Mouse (Mus musculus): ENCODE measurements around the gene Pik3ca.

Gene Pik3ca

DNA sequence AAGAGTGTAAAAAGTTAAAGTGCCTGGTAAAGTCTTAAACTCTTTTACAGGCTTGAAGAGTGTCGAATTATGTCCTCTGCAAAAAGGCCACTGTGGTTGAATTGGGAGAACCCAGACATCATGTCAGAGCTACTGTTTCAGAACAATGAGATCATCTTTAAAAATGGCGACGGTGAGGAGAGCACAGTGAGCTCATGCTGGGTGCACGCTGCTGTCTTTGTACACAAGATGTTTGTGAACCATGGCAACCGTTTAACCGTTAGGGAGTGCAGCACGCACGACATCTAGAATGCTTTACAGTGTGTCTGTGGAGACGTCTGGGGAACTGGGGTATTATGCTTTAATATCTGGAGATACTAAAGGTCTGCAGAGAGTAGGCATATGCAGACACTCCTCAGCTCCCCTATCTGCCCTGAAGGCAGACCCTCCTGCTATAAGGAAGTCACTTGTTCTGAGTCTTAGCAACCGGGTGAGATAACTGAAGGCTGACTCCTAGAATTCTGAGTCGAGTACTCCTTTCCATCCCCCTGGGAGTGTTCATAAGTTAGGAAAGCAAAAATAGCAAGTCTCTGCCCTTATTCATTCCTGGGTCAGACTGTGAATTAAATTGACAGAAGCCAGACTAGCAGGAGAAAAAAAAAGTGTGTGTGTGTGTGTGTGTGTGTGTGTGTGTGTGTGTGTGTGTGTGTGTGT lies 57.0 kb downstream of the Pik3ca start:
- DNase-seq (ENCODE audit: low spot score) = no peak

DNA sequence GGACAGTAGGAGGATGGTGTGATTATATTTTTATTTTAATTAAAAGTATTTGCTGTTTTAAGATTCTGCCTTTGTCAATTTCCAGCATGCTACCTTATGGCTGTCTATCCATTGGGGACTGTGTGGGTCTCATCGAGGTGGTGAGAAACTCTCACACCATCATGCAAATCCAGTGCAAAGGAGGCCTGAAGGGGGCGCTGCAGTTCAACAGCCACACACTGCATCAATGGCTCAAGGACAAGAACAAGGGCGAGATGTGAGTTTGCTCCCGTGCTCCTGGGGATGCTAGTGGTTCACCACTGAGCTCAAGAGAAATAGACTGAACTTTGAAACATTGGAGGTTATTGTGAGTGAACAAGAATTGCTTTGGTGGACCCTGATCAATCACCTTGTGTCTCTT lies 62.3 kb downstream of the Pik3ca start:
- peak; percentile 30 for DNase-seq (ENCODE audit: low spot score)

DNA sequence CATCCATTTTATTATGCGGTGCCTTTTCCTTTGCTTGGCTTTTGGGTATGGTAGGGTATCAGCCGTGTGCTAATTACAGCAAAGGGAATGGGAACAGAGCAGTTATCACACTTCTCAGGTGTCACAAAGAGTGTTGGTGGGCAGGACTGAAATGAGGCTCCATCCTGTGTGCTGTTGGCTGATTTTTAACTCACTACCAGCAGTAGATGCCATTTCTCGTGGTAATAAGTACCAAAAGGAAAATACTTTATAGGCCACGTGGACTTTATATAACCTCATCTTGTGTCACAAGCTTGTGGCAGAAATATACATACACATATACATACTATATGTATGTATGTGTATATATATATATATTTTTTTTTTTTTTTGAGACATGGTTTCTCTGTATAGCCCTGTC lies 69.8 kb downstream of the Pik3ca start:
- no peak for DNase-seq (ENCODE audit: low spot score)

DNA sequence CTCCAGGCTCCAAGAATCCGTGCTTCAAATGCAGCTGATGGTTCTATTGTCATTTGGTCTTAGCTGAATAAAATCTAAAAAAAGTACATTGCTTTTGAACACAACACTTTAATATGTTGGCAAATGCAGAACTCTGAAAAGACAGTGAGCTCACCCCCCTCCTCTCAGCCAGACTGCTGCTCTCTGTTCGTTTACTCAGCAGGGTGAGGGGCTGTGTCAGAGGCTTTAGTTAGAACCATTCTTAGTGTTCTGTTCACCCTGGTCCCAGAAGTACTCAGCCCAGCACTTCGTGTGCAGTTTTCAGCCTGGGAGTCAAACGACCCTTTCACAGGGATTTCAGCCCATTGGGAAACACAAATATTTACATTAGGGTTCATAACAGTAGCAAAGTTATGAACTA lies 70.9 kb downstream of the Pik3ca start:
- no peak for DNase-seq (ENCODE audit: low spot score)

DNA sequence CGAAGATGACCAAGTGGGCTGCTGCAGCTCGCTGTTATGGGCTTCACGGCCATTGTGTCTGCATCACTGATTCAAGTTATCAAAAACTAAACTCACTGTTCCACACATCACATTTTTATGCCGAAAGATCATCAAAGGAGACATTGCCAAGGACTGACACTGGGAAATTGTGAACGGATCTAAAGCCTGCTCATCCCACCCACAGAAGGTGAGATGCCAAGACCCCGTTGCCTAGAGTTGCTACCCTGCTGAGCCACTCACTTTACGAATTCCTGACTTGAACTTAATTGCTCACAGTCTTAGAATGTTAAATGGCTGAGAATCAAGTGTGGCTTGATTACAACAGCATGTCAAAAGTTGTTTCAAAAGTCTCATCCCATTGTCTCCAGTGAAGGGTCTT lies 73.0 kb downstream of the Pik3ca start:
- no peak for DNase-seq (ENCODE audit: low spot score)

DNA sequence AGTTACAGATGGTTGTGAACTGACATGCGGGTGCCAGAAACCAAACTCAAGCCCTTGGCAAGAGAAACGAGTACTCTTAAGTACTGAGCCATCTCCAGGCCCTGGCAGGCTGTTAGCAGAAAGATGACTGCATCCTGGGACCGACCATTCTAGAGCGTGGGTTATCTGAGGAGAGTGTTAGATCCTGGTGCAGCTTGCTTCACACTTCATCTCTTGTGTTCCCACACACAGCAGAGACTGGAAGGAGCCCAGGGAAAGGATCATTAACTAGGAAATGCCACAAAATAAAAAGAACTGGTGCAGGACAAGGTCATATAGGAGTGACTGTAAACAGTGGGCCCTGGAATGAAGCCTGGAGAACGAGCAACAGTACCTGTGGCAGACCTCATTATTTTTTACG lies 73.6 kb downstream of the Pik3ca start:
- no peak for DNase-seq (ENCODE audit: low spot score)

DNA sequence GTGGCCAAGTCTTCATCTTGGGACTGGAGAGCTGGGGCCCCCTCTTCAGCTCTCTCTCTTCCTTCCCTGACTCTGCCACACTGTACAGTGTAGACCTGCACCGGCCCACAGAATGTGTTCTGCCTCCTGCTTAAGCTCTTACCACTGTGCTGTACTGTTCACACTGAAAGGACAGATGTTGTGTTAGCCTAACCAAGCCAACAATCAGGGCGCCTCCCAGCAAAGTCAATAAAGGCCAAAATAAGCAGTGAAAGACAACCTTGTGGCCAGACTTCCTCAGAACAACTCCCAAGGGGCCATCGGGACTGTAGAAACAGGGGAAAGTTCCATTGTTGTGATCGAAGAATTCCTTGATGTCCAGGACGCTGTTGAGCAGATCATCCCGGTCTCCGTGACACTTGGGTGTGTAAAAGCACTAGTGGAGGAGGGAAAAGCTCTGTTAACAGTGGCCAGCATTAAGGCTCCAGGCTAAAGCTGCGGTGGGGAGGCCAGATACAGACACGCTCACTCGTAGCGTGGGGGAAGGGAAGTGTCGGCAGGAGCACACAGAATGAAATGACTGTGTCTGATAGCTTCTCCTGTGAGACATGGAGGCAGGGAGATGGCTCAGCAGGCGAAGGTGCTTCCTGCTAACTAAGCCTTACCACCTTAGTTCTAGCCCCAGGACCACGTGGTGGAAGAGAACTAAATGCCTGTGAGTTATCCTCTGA lies 74.9 kb downstream of the Pik3ca start:
- DNase-seq (ENCODE audit: low spot score) = no peak

DNA sequence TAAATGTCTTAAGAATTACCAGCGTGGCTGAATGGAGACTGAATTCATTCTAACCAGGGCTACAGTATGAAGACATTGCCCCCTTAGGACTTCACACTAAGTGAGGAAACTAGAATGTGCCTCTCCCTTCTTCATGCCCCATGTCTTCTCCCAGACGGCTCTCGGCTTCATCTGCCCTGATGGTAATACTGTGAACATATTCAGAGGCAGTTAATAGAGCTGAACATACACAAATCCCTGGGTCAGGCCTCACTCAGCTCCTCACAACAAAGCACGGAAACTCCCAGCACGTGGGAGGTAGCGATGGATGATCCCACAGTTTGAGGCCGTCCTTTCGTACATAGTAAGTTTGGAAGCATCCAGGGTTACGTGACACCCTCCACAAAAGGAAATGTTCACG lies 75.7 kb downstream of the Pik3ca start:
- no peak for DNase-seq (ENCODE audit: low spot score)

DNA sequence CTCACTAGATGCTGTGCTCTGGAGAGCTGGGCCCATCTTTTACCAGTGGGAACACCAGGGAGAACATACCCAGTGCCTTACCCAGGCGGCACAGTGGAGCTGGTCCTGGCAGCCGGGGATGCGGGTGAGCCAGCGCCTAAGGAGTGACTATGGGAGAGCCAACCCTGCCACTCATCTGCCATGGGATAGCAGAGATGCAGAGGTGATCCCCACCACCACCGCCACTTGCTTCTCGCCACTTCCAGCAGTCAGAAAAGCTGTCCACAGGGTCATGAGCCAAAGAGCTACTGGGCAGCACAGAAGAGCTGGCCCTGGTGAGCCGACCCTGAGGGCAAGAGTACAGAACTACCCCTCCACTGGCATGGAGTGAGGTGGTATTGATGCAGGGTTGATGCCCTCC lies 82.5 kb downstream of the Pik3ca start:
- no peak for DNase-seq (ENCODE audit: low spot score)

DNA sequence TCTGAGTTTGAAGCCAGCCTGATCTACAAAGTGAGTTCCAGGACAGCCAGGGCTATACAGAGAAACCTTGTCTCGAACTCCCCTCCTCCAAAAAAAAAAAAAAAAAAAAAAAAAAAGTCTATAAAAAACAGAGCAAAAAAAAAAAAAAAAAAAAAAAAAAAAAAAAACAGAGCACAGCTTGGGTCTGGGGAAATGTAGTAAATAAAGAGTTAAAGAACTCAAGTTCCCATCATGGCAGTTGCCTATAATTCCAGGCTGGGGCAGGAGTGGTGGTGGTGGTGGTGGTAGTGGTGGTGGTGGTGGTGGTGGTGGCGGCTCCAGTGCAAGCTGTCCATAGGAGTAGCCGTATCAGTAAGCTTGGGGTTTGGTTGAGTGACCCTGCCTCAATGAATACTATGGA lies 85.6 kb downstream of the Pik3ca start:
- DNase-seq (ENCODE audit: low spot score) = no peak

DNA sequence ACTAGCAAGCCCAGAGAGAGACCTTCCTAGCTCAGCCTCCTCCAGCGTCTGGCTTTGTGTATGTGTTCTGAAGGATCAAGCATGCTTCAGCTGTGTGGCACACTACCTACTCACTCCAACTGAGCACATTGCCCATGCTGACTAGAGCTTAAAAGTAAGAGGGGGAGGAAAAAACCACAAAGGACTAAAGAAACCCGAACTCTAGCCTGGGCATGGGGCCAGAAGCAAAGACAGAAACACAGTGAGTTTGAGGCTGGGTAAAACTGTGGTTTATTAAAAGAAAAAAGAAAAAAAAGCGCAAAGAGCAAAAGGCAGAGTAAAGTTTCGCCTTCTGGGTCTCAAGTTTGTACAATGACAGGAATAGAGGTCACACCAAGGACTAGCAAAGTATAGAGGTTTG lies 89.1 kb downstream of the Pik3ca start:
- no peak for DNase-seq (ENCODE audit: low spot score)

DNA sequence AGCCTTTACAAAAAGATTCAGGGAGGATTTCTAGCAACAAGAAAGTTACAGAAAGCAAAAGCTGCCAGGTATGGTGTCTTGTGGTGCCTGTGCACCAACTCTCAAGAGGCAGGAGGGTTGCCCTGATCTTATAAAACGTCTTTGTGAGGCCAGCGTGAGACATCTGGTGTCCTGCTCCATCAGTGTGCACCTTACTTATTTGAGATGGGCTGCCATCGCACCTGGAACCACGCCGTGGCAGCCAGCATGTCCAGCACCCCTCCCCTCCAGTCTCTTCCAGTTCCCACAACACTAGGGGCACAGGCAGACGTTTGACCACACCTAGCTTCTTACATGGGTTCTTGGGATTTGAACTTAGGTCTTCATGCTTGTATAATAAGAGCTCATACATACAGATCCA lies 90.7 kb downstream of the Pik3ca start:
- DNase-seq (ENCODE audit: low spot score) = no peak

DNA sequence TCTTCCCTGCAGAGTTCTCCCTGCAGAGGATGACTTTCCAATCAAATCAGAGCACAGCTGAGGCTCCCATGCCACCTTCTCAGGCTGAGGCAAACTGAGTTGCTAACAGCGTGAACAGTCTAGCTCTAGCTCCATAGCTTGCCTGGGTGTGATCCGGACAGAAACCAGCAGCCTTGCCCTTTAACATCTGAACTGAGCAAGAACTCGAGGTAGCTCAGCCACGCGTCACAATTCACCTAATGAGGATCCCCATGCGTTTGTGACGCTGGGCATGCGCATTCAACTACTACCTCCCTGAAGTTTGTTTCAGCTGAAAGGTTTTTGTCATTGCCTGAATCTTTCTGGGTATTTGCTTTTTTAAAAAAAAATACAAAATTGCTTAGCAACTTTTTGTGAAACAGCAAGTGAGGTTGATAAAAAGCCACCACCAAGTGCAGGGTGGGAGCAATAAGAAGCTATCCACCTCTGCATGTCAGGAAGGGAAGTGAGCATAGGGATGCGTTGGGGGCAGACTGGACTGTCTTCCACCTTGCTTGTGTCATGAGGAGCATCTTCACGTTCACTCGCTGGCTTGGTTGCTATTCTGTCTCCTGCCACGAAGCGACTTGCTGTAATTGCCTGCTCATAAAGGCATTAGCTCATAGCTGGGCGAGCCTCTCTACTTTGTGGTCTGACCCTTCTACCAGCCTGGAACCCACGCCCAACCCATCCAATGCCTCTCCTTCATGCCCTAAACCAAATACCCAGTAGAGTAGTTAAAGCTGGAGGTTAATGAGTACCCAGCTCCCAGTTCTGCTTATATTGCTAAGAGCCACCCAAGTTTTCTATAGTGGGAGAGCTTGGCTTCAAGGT lies 92.8 kb downstream of the Pik3ca start:
- peak; percentile 28 for DNase-seq (ENCODE audit: low spot score)

DNA sequence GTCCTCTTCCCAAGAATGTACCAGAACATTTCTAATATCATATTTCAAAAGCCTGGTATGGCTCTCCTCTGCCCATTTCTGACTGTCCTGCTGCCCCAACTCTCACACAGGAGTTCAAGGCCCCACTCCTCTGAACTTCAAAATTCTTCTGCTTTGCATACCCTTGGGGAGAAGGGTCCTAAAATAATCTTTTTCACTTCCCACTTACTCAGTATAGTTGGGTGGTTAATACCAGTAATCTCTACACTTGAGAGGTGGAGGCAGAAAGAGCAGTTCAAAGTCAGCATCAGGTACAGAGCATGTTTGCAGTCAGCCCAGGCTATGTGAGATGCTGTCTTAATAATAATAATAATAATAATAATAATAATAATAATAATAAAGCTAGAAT lies 93.5 kb downstream of the Pik3ca start:
- no peak for DNase-seq (ENCODE audit: low spot score)

DNA sequence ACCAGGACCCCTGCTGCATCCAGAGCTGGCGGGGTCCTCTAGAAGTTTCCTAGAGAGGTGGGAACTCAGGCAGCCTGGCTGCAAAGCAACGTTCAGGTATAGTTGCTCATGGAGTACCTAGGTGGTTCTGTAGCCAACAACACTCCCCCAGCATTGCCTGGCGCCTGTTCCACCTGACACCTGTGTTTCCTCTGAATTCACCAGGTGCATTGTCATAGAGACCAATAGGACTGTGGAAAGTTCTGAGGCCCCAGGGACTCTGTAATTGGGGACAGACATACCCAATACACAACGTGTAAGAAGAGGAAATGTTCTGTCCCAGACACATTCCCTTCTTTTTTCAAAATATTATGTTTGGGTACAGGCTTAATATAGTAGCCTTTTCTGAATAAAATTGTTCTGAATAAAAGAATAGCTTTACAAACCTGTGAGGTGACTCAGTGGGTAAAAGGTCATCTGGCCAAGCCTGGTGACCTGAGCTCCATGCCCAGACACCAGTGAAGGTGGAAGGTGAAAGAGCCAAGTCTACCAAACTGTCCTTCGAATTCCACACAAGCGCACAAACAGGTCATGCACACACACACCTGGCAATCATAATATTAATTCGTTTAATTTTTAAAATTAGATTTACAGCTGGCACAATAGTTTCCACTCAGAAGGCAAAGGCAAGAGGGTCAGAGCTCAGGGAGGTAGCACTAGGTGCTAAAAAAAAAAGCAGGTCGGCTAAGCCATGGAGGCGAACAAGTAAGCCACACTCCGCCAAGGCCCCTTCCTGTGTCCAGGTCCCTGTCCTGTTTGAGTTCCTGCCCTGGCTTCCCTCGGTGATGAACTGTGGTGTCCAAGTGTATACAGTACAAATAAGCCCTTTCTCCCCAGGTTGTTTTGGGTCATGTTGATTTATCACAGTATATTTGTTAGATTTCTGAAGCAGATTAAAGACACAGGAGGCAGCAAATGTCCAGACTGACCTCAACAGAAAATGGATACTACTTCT lies 94.9 kb downstream of the Pik3ca start, which contains the start of gene Kcnmb3:
Gene Kcnmb3, minus strand, starts transcription at position 135 of the 994 bp plus-strand sequence.
- no peak for DNase-seq (ENCODE audit: low spot score)

DNA sequence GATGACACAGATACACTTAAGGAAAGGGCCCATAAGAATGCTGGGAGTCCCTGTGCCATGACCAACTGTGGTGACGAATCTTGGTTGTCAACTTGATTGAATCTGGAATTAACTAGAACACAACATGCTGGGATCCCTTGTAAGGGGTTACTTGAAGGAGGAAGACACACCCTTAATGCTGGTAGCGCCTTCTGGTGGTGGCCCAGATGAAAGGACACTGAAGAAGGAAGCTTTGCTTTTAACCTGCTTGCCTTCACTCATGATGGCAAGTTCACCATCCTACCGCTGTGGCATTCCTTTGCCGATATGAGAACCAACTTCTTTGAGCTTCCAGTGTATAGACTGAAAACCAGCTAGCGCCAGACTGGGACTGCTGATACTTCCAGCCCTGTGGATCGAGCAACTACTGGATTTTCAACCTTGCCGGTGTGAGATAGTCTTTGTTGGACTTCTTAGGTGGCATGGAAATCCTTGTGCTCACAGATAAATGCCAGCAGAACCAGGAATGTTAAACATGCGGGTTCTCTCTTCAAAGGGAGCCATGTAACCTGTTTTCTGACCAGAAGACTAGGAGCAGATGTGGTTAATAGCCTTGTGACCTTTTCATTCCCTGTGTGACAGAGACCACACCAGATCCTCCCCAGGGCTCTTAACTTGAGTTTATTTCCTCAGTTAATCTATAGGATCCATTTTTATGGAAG lies 97.1 kb downstream of the Pik3ca start:
- no peak for DNase-seq (ENCODE audit: low spot score)

DNA sequence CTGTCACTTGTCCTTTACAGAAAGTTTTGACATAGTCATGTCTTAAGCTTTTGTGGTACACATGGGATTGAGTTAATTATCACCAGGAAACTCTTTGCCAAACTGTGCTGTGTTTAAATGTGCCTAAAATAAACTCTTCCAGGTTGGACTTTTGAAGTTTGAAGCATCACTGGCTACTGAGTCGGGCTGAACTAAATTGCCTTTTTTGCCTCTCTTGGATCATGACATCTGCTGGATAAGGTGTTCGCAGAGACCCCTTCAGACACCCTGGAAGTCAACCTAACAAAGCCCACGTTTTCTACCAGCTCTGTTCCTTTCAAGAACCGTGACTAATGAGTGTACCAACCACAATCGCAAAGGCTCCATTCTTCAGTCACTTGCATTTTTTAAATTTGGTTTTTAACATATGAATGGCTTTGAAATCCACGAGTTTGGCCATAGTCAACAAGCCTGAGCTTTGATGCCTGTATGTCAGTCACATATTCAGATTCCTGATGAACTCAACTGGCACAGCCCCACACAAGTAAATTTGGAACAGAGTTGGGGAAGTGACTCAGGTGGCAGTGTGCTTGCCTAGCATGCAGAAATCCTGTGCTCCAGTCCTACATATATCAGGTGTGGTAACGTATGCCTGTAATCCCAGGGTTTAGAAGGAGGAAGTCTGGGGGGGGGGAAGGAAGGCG lies 97.8 kb downstream of the Pik3ca start:
- no peak for DNase-seq (ENCODE audit: low spot score)

DNA sequence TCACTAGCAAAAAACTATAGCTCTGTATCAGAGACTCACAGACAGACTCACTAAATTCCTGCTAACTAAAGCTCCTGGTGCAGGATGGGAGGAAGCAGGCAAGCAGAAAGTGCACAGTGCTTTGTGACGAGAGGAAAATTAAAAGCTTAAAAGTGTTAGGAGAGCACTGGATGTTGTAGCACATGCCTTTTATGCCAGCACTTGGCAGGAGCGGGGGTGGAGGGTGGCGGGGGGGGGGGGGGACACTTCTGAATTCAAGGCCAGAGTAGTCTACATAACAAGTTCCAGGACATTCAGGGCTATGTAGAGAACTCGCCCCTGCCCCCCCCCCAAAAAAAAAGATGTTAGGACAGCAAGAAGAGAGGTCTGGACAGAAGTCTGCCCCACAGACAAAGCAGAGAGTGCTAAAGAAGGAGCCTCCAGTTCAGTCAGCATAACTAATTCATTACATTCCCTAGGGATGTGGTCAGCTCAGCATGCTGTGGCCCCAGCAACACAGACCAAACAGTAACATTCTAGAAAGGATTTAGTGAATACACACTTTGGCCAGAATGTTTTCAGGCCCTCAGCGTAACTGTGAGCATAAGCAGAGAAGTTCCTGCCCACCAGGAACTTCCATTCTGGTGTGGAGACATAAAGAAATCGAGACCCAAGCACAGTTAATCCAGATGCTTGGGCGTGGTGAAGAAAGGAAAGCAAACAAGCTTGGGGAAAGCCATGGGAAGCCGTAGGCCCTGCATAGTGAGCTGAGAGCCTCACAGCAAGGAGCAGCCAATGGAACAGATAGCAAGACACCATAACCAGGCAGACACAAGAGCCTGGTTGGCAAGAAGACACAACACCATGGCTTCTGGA lies 98.6 kb downstream of the Pik3ca start:
- DNase-seq (ENCODE audit: low spot score) = no peak

DNA sequence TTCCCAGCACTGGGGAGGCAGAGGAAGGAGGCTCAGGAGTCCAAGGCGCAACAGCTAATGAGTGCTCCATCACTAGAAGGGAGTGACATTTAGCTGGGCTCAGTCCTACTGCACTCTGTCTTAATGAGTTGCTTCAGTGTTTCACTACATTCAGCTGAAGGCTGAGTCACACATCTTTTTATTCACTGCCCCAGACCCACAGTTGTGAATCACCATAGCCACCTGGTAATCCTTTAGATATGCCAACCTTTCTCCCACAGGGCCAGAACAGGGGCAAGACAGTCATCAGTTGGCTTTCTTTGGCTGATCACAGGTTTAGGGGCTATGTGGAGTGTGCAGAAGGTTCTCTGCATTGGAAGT lies 99.2 kb downstream of the Pik3ca start:
- DNase-seq (ENCODE audit: low spot score) = no peak

DNA sequence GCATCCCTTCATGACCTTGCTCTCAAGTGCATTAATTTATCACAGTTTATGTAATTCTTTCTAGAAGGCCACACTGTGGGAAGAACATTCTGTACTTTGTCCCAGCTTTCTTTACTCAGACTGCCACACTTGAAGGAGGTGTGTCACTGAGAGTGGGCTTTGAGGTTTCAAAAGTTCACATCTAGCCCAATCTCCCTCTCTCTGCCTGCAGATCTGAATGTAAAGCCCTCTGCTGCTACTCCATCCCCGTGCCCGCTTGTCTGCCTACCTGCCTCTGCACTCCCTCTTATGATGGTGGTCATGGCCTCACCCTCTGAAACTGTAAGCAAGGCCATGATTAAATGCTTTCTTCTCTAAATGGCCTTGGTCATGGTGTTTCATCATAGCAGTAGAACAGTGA lies 102.9 kb downstream of the Pik3ca start:
- no peak for DNase-seq (ENCODE audit: low spot score)
